Mouse (Mus musculus) retina, embryonic 14.5 days (tissue): ENCODE data around the gene Tmem41b.
"Not testable (repeated sequence)": the region's sequence is repeated elsewhere in the genome, so short reads cannot be mapped to it uniquely, and the experiment has no call there.

Experiments used
- DNase-seq: peaks from one replicate; pipeline ENCODE4 v3.0.0-alpha.2; 2015; ENCODE audit warnings: low spot score

Tmem41b gene

GRCm38 (mm10) chr7:109986775-109987174 is at the start of gene Tmem41b:
Gene Tmem41b (minus strand): TSS chr7:109986929.
- DNase-seq, result peak; percentile 23

- no peak for DNase-seq
These were observed 43.6 kb upstream of the Tmem41b start for GRCm38 (mm10) chr7:110030342-110030741.

- DNase-seq, result no peak
These were observed 42.1 kb upstream of the Tmem41b start for GRCm38 (mm10) chr7:110028826-110029225.

DNA sequence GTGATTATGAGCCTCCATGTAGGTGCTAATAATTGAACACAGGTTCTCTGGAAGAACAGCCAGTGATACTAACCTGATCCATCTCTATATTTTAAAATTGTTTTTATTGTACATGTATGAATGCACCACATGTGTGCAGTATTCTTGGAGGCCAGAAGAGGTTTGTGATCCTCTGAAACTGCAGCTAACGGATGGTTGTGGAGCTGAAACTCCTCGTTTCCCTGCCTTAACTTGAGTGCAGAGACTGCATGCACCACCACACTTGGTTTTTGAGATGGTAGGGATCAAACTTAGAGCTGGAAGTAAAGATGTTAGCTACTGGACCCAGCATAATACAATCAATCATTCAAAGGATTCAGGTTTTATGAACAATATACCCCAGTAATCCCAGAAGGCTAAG is 39.9 kb upstream of the Tmem41b start:
- no peak for DNase-seq

DNA sequence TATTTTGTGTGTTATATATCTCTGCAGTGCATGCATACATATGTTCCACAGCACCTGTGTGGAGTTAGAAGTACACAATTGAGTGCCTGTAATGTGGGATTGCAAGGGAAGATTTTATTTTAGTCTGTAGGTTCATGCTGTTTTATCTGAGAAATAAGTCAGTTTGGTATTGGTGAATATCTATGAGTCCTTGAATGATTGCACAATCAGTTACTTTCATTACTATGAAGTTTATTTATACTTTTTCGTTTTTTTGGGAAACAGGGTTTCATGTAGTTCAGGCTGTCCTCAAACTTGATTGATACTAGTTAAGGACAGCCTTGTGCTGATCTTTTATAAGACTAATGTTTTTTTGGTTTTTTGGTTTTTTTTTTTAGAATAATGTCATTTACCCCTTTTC is 36.8 kb upstream of the Tmem41b start:
- DNase-seq, result no peak

DNA sequence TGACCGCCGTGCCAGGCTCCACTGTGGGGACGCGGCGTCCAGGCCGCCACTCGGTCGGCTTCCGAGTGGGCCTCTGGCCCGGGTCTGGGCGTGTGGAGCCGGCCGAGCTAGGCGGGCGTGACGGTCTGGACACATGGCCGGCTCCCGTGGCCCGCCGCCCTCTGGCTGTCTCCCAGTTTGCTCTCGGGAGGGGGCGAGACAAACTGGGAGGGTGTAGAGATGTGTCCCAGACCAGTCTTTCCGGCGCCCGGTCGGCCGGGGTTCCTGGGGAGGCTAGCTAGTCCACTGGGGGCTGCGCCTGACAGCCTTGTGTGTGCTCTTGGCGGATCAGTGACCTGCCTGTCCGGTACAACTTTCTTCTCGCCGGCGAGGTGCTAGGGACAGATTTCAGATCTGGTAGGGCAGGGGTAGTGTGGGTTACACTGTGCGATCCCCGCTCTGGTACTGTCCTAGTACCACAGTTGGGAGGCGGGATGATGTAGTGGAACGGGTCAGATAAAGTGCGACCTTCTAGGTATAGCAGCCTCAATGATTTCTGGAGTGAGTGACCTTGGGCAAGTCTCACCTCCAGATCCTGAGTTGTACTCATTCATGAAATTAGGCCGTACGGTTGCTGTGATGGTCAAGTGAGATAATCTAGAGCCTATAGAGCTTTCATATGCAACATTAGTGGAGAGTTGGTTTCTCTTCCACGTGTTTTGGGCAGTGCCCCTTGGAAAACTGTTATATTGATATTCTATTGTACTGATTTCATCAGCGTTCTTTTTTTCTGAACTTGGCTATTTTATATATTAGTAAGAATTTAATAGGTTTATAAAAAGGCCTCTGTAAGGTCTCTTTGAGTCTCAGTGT is 32.1 kb upstream of the Tmem41b start:
- no peak for DNase-seq

- DNase-seq, result peak; percentile 94
These were observed 31.4 kb upstream of the Tmem41b start, which contains the start of gene Ipo7 for GRCm38 (mm10) chr7:110018117-110018630. Gene Ipo7 (plus strand): TSS chr7:110018274.

GRCm38 (mm10) chr7:110014272-110014671 is 27.5 kb upstream of the Tmem41b start:
- no peak for DNase-seq

DNA sequence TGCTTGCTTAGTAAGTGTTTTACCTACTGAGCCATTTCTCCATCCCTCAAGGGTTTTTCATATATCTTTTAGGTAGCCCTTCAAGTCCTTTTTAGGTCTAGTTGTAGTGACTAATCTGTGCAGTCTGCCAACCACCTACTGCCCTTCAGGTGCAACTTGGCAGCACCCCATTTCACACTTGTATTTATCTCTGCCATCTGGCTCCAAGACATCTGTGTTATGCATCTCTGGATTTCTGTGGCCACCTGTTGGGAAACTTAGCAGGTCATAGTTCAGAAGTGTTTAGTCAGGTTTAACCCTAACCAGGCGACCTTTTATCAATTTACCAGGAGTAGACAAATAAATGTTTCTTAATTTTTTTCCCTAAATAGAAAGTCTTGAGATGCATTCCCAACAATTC is 24.7 kb upstream of the Tmem41b start:
- no peak for DNase-seq

- DNase-seq, result no peak
These were observed 22.4 kb upstream of the Tmem41b start for GRCm38 (mm10) chr7:110009084-110009483.

GRCm38 (mm10) chr7:110008513-110008912 is 21.8 kb upstream of the Tmem41b start:
- no peak for DNase-seq

- no peak for DNase-seq
These were observed 19.9 kb upstream of the Tmem41b start for GRCm38 (mm10) chr7:110006471-110007195.

- DNase-seq, result no peak
These were observed 19.2 kb upstream of the Tmem41b start for GRCm38 (mm10) chr7:110005976-110006375.

DNA sequence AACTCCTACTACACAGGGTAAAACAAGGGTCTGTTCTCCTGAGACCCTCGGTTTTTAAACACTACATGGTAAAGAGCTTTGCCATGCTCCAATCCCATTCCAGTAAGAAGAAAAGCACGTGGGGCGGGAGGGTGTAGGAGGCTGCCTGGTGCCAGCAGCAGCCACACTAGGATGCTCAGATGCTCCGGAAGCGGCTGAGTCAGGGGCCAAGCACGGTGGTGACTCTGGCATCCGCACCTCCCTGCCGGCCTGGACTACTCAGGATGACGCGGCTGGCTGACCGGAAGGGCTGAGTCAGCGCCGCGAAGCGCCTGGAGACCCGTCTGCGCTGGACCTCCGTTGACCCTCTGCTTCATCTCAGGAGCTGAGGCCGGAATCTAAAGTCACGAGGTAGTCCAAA is 16.2 kb upstream of the Tmem41b start:
- peak; percentile 55 for DNase-seq

GRCm38 (mm10) chr7:110002092-110002491 is 15.4 kb upstream of the Tmem41b start:
- DNase-seq, result no peak

DNA sequence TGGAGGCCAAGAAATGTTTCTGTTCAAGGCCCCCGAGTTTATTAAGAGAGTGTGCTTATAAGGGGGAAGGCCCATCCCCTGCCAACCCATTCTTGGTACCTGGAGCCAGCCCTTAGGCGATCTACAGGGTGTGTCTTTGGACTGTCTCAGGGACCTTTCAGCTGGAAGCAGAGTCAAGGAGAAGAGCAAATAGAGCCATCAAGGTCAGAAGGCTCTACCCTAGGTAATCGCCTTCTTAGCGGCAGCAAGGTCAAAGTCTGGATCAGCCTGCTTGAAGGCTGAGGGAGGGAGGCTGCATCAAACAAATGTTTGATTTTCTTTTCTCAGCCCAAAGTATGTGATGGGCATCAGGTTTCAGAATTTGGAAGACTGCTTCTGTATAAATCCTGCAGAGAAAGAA is 11.7 kb upstream of the Tmem41b start:
- no peak for DNase-seq

DNA sequence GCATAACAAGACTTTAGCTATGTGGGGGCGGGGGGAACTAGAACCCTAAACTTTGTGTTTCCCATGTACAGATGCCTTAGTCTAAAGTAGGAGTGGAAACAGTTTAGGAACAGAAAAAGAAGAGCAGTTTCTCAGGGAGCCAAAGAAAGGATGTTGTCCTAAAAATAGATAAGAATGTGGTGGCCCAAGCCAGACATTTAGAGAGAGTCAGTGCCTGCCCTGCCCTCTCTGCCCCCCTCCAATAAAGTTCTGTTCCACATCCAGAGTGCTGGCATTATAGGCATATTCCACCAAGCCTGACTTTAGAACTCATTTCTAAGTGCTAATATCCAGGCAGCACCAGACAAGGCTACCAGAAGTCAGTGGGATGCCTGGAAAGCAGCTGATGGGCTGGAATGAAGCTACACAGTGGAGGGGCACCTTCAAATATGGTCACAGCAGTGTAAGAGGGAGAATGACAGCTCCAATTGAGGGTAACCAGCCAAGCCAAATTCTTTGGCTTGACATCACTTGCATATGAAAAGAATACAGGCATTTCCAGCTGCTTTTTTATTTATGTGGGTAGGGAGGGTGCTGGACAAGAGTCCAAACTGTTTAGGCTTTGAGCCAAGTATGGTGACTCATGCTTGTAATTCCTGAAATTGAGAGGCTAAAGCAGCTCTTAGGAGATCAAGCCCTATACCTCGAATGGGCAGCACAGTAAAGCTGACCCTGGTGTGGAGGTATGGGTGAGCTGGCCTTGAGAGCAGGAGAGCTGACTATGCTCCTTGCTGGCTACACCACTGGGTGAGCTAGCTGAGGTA is 6.6 kb upstream of the Tmem41b start:
- DNase-seq, result no peak

DNA sequence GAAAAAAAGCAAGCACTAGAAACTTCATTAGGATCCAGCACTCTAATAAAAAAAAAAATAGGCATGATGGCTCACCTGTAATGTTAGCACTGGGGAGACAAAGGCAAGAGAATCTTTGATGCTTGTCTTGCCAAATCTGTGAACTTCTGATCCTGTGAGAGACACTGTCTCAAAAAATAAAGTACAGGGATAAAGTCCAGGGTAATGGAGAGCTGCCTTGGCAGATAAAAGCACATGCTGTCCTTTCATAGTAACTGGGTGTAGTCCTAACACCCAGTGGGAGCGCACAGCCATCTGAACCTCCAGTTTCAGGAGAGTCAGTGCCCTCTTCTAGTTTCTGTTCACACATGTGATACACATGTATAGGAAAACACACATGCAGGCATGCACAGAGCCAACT is 4.6 kb upstream of the Tmem41b start:
- DNase-seq, result no peak

- peak; percentile 98 for DNase-seq
These were observed 528 bp downstream of the Tmem41b start for GRCm38 (mm10) chr7:109986133-109986669.

- DNase-seq, result peak; percentile 27
These were observed 1.0 kb downstream of the Tmem41b start for GRCm38 (mm10) chr7:109985661-109986132.

GRCm38 (mm10) chr7:109984608-109985007 is 2.1 kb downstream of the Tmem41b start:
- DNase-seq, result not testable (repeated sequence)

GRCm38 (mm10) chr7:109977131-109977530 is 9.6 kb downstream of the Tmem41b start:
- not testable (repeated sequence) for DNase-seq
